Mouse (Mus musculus) activated CD4-positive, CD25-positive, alpha-beta regulatory T cell, adult 9 weeks (primary cell): ENCODE results near the gene Aurkb. TPM values are rescaled to one million over a fixed set of nuclear protein-coding genes. Genes with fewer than 3 reads are reported as not detected.

Source experiments
- polyA plus RNA-seq: library from polyadenylated mRNA; unstranded; fragments of 100-300 nt; shearing (Covaris generic); gene quantifications from one replicate; pipeline ENCODE4 v1.2.1, GENCODE M21; 2017

Gene Aurkb
- 14.1 TPM for polyA plus RNA-seq

GRCm38 (mm10) chr11:69045531-69046394 is at the start of gene Aurkb:
Gene Aurkb (plus strand): TSS chr11:69045647.

GRCm38 (mm10) chr11:69008182-69009121 is 37.0 kb upstream of the Aurkb start, which contains the start of gene Pfas:
Gene Pfas (minus strand): TSS chr11:69008460.

GRCm38 (mm10) chr11:69015644-69016441 is 29.6 kb upstream of the Aurkb start, which contains the start of gene Ctc1:
Gene Ctc1 (plus strand): TSS chr11:69015911.

GRCm38 (mm10) chr11:69059357-69059974 is 14.0 kb downstream of the Aurkb start, which contains the start of gene Borcs6:
Gene Borcs6 (plus strand): TSS chr11:69059717.

GRCm38 (mm10) chr11:69070590-69071222 is 25.3 kb downstream of the Aurkb start, which contains the start of gene Tmem107:
Gene Tmem107 (plus strand): TSS chr11:69070806.

GRCm38 (mm10) chr11:69088103-69088855 is 42.8 kb downstream of the Aurkb start, which contains the start of gene Vamp2:
Gene Vamp2 (plus strand): TSS chr11:69088490.

GRCm38 (mm10) chr11:69094697-69095429 is 49.4 kb downstream of the Aurkb start, which contains the start of gene Per1:
Gene Per1 (plus strand): TSS chr11:69095217.

Other genes starting within 250 kb of the Aurkb start
- gene Ndel1, start 173.8 kb upstream of the Aurkb start, polyA plus RNA-seq, result 69.0 TPM
- not detected for gene Rnf222, start 157.1 kb upstream of the Aurkb start, polyA plus RNA-seq
- gene Rpl26, start 144.1 kb upstream of the Aurkb start, polyA plus RNA-seq, result 1,048 TPM
- not detected for gene Odf4, start 118.6 kb upstream of the Aurkb start, polyA plus RNA-seq
- gene Arhgef15, start 88.2 kb upstream of the Aurkb start, polyA plus RNA-seq, result 0.24 TPM
- 10.6 TPM for gene Slc25a35, start 77.5 kb upstream of the Aurkb start, polyA plus RNA-seq
- gene Rangrf, start 70.5 kb upstream of the Aurkb start, polyA plus RNA-seq, result 40.7 TPM
- gene Pfas, start 37.2 kb upstream of the Aurkb start, polyA plus RNA-seq, result 5.7 TPM
- gene Ctc1, start 29.7 kb upstream of the Aurkb start, polyA plus RNA-seq, result 26.9 TPM
- 7.1 TPM for gene Borcs6, start 14.1 kb downstream of the Aurkb start, polyA plus RNA-seq
- gene Tmem107, start 25.2 kb downstream of the Aurkb start, polyA plus RNA-seq, result 4.0 TPM
- 53.5 TPM for gene Vamp2, start 42.8 kb downstream of the Aurkb start, polyA plus RNA-seq
- 10.8 TPM for gene Per1, start 49.6 kb downstream of the Aurkb start, polyA plus RNA-seq
- gene Hes7, start 74.8 kb downstream of the Aurkb start, polyA plus RNA-seq, result not detected
- not detected for gene 9130213A22Rik, start 76.9 kb downstream of the Aurkb start, polyA plus RNA-seq
- 0.09 TPM for gene Aloxe3, start 80.2 kb downstream of the Aurkb start, polyA plus RNA-seq
- gene Alox12b, start 111.3 kb downstream of the Aurkb start, polyA plus RNA-seq, result not detected
- 8.6 TPM for gene Alox8, start 152.2 kb downstream of the Aurkb start, polyA plus RNA-seq
- gene Gucy2e, start 191.4 kb downstream of the Aurkb start, polyA plus RNA-seq, result 0.32 TPM